Mouse (Mus musculus) midbrain, embryonic 13.5 days (tissue): ENCODE measurements around the gene Tac4. TPM values are rescaled to one million over a fixed set of nuclear protein-coding genes. Genes with fewer than 3 reads are reported as not detected.

Source experiments
- polyA plus RNA-seq: library from polyadenylated mRNA; unstranded; fragments of >200 nt; fragmentation: Nextera tagmentation; extraction: Ambion mirVana; gene quantifications from 2 replicates; pipeline ENCODE4 v1.2.1, GENCODE M21; 2015

The Tac4 gene
- polyA plus RNA-seq, 1 experiment from 2014 or later: not detected

Other genes with a start within 250 kb of the Tac4 start
- gene Pdk2, start 220.2 kb upstream of the Tac4 start, polyA plus RNA-seq: 21.4 and 24.7 TPM in 2 replicates
- 6.6 and 8.8 TPM in 2 replicates for gene Itga3, start 184.7 kb upstream of the Tac4 start, polyA plus RNA-seq
- gene Dlx3, start 141.4 kb upstream of the Tac4 start, polyA plus RNA-seq: 0.27 and 0.30 TPM in 2 replicates
- gene Dlx4, start 115.3 kb upstream of the Tac4 start, polyA plus RNA-seq: not detected in 2 replicates
- gene Kat7, start 48.7 kb downstream of the Tac4 start, polyA plus RNA-seq: 63.8 and 66.1 TPM in 2 replicates
- 2.3 and 2.8 TPM in 2 replicates for gene Fam117a, start 75.5 kb downstream of the Tac4 start, polyA plus RNA-seq
- 149 and 151 TPM in 2 replicates for gene Slc35b1, start 123.2 kb downstream of the Tac4 start, polyA plus RNA-seq
- gene Spop, start 152.6 kb downstream of the Tac4 start, polyA plus RNA-seq: 199 and 202 TPM in 2 replicates